Mouse (Mus musculus): ENCODE measurements around the gene Grin2d.

The Grin2d gene

GRCm38 (mm10) chr7:45897258-45897757, 19.1 kb upstream of the Grin2d start:
- DNase-seq, result peak; percentile 57 to 66

DNA sequence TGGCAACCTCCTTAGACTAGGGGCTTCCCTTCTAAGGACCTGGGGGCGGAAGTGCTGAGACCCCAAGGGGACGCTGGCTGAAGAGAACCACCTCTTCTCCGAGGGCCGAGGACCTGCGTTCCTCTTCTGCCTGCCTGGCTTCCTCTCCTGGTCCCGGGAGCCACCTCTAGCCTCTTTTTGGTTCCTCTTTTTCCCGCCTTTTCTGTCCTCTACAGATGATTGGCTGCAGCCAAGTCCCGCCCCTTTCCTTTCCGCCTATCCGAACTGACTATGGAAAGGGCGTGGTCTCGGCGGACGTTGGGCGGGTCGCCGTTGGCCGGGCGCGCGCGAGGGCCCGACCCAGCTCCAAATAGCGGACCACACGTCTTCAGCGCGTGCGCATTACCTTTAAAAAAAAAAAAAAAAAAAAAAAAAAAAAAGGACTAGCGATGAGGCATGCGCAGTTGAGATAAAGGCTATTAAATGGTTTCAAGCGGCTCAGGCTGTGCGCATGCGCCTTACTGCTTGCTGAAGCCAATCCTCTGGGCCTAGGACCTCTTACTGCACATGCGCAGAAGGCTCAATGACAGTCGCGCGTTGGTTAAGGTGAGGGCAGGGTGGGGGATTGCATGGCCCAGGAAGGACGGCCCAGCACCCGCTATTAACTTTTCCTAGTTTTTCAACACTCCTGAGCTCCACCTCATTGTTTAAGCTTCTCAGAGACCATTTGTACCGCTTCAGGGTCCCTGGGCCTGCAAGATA, 18.5 kb upstream of the Grin2d start, which contains the start of the genes Syngr4 and Tmem143:
Gene Syngr4, minus strand, starts transcription at position 198 of the 741 bp plus-strand sequence.
Gene Tmem143, plus strand, starts transcription at position 425 of the 741 bp plus-strand sequence.
- DNase-seq, result peak; percentile 97 to 98

DNA sequence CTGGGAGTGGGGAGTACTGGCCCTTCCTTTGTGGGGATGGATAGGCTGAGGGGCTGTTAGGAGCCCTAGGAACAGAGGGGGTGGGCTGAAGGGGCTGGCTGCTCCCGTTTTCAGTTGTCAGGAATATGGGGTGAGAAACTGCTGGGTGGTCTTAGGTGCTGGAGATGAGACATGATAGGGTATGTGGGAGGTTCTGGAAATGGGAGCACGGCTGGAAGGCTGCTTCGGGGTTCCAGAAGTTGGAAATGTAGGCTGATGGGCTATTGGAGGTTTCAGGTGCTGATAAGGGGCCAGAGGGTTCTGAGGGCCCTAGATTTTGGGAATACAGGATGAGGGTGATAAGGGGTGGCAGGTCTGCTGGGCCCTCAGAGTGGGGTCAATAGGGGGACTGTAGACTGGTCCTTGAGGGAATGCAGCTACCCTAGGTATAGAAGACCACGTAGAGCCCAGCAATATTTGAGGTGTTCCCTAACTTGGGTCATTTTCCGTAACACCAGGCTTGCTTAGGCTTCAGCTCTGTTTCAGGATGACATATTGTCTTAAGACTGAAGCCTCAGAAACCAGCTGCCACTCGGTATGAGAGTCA, 17.8 kb upstream of the Grin2d start:
- DNase-seq, result no peak

DNA sequence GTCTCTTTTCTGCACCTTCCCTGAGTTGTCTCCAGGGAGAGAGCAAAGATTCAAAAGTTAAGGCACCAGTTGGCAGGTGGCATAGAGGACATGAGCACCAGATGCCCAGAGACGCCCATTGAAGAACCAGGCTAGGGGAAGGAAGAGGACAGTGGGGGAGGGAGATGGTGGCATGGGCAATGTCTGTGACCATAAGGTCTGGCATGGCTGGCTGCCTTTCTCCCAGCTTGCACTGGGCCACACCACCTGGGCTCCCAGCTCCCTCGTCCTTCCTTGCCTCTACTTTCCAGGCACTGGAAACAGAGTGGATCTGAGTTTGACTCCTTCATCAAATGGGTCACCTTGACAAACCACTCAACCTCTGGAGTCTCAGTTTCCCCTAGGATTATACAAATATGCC, 14.5 kb upstream of the Grin2d start:
- no peak for DNase-seq

GRCm38 (mm10) chr7:45887246-45887645, 9.1 kb upstream of the Grin2d start:
- DNase-seq, result no peak

GRCm38 (mm10) chr7:45881011-45881410, 2.8 kb upstream of the Grin2d start:
- no peak for DNase-seq

GRCm38 (mm10) chr7:45880531-45880930, 2.4 kb upstream of the Grin2d start:
- DNase-seq, result no peak

- DNase-seq, result no peak
Measured at GRCm38 (mm10) chr7:45876895-45877294, 1.3 kb downstream of the Grin2d start.

- DNase-seq, result peak; percentile 61 to 62
Measured at GRCm38 (mm10) chr7:45873061-45873947, 4.9 kb downstream of the Grin2d start.

DNA sequence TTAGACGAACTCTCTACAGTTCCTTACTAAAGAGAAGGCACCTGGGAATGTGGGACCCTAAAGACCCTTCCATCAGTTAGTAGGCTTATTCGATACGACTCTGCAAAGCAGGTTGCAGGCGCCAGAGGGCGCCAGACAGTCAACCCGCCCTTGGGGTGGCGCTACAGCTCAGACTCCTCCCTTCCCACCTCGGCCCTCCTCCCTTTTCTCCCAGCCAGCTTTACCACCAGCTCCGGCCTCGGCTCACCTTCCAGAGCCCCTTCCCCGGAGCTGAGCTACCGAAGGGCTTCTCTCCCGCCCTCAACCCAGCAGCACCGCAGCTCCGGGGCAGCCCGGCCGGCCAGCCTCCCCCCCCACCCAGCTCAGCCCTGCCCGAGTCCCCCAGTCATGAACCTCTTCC, 5.6 kb downstream of the Grin2d start, which contains the start of gene Kdelr1:
Gene Kdelr1, plus strand, starts transcription at position 149 of the 400 bp plus-strand sequence.
- DNase-seq, result peak; percentile 87 to 88

GRCm38 (mm10) chr7:45870282-45871058, 7.7 kb downstream of the Grin2d start:
- no peak for DNase-seq

GRCm38 (mm10) chr7:45869787-45870186, 8.4 kb downstream of the Grin2d start:
- DNase-seq, result no peak

GRCm38 (mm10) chr7:45869107-45869670, 9.0 kb downstream of the Grin2d start:
- DNase-seq, result no peak

GRCm38 (mm10) chr7:45867871-45868270, 10.3 kb downstream of the Grin2d start:
- no peak for DNase-seq

- peak; percentile 62 to 79 for DNase-seq
Measured at GRCm38 (mm10) chr7:45865925-45866910, 12.0 kb downstream of the Grin2d start.

DNA sequence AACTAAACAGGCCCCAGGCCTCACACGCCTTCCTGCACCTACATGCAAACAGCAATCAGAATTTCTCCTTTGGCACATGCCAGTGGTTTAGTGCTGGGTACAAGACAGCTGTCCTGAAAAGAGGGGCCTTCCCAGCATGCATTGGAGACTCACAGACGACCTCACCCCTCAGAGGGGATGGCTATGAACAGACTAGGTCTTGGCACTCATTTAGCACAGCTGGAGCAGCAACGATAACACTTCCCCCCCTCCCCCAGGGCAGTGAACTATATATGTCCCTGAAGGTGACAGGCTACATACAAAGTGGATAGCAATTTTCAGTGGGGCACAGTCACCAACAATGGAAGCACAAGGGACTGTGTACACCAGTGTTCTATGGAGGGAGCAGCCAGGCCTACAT, 13.7 kb downstream of the Grin2d start:
- DNase-seq, result no peak

DNA sequence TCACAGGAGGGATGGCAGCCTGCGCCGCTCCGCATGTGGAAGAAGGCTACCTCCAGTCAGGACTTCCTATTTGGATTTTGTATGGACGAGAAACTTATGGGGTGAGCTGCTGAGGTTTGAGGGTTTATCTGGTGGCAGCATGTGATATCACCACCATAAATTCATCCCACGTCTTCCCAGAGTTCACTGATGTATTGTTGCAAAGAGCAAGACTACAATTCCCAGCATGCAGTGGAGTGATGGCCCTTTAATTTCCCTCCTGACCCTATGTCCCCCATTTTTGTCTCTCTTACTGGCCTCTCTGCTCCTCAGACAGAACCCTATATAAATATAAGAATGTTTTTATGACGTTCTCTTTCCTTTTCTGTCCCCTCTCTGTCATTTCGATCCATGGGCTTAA, 15.4 kb downstream of the Grin2d start:
- DNase-seq, result no peak

- DNase-seq, result no peak
Measured at GRCm38 (mm10) chr7:45859008-45859407, 19.2 kb downstream of the Grin2d start.

- peak; percentile 50 to 57 for DNase-seq
Measured at GRCm38 (mm10) chr7:45856950-45857901, 21.0 kb downstream of the Grin2d start.

Data from cerebellum, postnatal 36 days (tissue).